8 mouse cellular contexts compared by ENCODE assay signal in genomic region chr12:108792546-108793452, GRCm38 (mm10). TPM values are rescaled to one million over a fixed set of nuclear protein-coding genes. Genes with fewer than 3 reads are reported as not detected.
DNase-seq lines count a peak whose midpoint lies in the region; ATAC-seq lines count a peak whose summit lies in the region.

Gene Yy1, plus strand, starts transcription at chr12:108792973.

- H3K36me3 ChIP-seq in hindbrain, embryonic 12.5 days: no peaks in the 10 kb centered on the region

- H3K4me3 ChIP-seq in hindbrain, embryonic 12.5 days: peak within 1 kb of the TSS; percentile 99

- ATAC-seq in hindbrain, embryonic 12.5 days (ENCODE audit: low FRiP score): peak; percentile 93

- DNase-seq in NIH3T3 (ENCODE audit: low read depth): peak; percentile 99
- peak; percentile 99 to 100 for DNase-seq in cerebellum, postnatal 10 days
- DNase-seq in frontal cortex, postnatal 10 days (ENCODE audit: low spot score in 2 of 2): peak; percentile 98
- DNase-seq in layer of hippocampus, postnatal 14 days (ENCODE audit: low spot score in 2 of 2): peak; percentile 96 to 98
- peak; percentile 98 for DNase-seq in lung, postnatal 14 days
- peak; percentile 97 for DNase-seq in retina, adult 2 months (ENCODE audit: low read depth, low spot score)
- DNase-seq in thymus, postnatal 36 days: peak; percentile 98 to 100

- WGBS in hindbrain, embryonic 12.5 days: under 1% methylated on average over 74 of the region's 127 CpGs

- H3K9me3 ChIP-seq in hindbrain, embryonic 12.5 days (replicated peaks): no peaks in the 10 kb centered on the region

- peaks cover 29% of the 10 kb centered on the region for H3K4me1 ChIP-seq in hindbrain, embryonic 12.5 days

- peak within 1 kb of the TSS; percentile 97 for H3K9ac ChIP-seq in hindbrain, embryonic 12.5 days

- H3K4me2 ChIP-seq in hindbrain, embryonic 12.5 days (replicated peaks): peak within 1 kb of the TSS; percentile 66

- peak within 1 kb of the TSS; percentile 100 for H3K27ac ChIP-seq in hindbrain, embryonic 12.5 days

- no peaks in the 10 kb centered on the region for H3K27me3 ChIP-seq in hindbrain, embryonic 12.5 days

RNA-seq across cellular contexts. Expression of gene Yy1, which starts in this region (rescaled TPM):
- 16.2 and 18.3 TPM in 2 replicates for polyA plus RNA-seq in hindbrain, embryonic 12.5 days (2016; fragmentation: Nextera tagmentation; extraction: Ambion mirVana)
- total RNA-seq in layer of hippocampus, postnatal 14 days (2021): 10 to 100 TPM; 45.2 to 53.7 TPM

Comparison
In these comparisons a context has a peak if more than half of its experiments do, and no peak if none do; other contexts are left out.
1. Peak in every context shown above with its lines: DNase-seq, ATAC-seq, H3K4me3 ChIP-seq and H3K27ac ChIP-seq.